Mouse (Mus musculus): ENCODE measurements around the gene Gria2. TPM values are rescaled to one million over a fixed set of nuclear protein-coding genes. Genes with fewer than 3 reads are reported as not detected.

Gria2 gene
- polyA plus RNA-seq, 1 experiment = 0.06 TPM

DNA sequence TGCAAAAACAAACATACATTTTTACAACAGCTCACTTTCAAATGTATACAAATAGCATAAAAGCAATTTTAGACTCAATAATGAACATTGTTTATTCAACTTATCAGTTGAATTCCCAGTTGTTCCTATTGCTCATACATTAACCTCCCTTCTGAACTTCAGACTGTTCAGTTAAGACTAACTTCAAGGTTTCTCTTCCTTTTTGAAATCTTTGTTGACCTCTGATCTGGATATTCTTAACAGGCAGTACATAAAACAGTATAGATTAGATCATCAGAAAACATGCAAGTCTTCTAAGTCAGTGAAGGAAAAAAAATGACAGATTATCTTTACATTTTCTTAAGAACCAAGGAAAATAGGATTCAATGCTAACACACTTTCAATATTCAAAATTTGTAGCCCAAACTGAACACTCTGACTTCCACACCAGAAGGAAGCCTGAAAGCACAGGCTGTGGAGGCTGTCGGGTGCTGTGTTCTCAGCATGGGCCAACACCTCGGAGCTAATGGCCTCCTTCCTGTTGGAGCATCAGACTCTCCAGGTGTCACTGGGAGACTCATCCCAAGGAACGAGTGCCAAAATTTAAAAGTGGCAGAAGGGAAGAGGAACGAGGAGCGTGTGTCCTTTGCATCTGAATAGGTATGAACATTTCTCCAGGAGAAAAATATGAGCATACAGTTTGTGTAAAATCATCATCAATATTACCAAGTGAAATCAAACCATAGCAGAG is 33.0 kb downstream of the Gria2 start:
- DNase-seq (ENCODE audit: low read depth in 1 of 2, low spot score in 2 of 2) = no peak
- TF ChIP-seq CTCF (IDR thresholded peaks at IDR 0.05; ENCODE audit: extremely low read depth, insufficient read depth, insufficient read length, insufficient replicate concordance) (no peak), POLR2A (IDR thresholded peaks at IDR 0.05; ENCODE audit: low read depth, low read length) (no peak)
- Histone ChIP-seq H3K4me1 (ENCODE audit: control insufficient read depth, insufficient read depth, insufficient read length) (no peaks in the 10 kb centered on the region), H3K36me3 (ENCODE audit: control insufficient read depth, insufficient read depth, low read length) (no peaks in the 10 kb centered on the region), H3K4me3 (ENCODE audit: extremely low read depth, insufficient read depth, insufficient read length) (no peak overlapping the region), H3K27ac (ENCODE audit: insufficient read depth, low read length) (no peak overlapping the region), H3K27me3 (ENCODE audit: control insufficient read depth, insufficient read depth, low read length) (no peaks in the 10 kb centered on the region)
- WGBS = 87% methylated on average over 5 of the region's 5 CpGs

DNA sequence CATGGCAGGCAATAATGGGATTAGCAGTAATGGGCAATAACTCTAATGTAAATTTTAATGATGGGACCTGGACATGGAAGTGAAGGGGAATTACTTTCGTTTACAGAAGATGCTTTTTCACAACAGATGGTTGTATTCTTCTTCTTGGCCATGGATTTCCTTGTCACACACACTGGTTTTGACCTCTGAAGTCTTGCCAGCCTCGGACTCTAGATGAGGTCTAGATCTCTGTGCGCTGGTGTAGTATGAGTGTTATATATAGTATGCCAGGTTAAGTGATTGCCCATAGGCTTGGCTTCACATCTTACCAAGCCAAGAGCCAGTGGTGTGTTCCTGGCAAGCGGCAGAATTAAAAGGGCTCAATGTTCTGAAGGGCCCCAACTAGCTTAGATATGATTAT is 43.7 kb downstream of the Gria2 start:
- no peak overlapping the region for H3K27ac ChIP-seq (ENCODE audit: insufficient read depth, low read length)
- H3K4me3 ChIP-seq (ENCODE audit: extremely low read depth, insufficient read depth, insufficient read length) = no peak overlapping the region
- WGBS = 84% methylated on average over 4 of the region's 4 CpGs
- TF ChIP-seq POLR2A (IDR thresholded peaks at IDR 0.05; ENCODE audit: low read depth, low read length) (no peak), CTCF (IDR thresholded peaks at IDR 0.05; ENCODE audit: extremely low read depth, insufficient read depth, insufficient read length, insufficient replicate concordance) (no peak)
- no peak for DNase-seq (ENCODE audit: low read depth in 1 of 2, low spot score in 2 of 2)
- H3K4me1 ChIP-seq (ENCODE audit: control insufficient read depth, insufficient read depth, insufficient read length) = no peaks in the 10 kb centered on the region
- H3K36me3 ChIP-seq (ENCODE audit: control insufficient read depth, insufficient read depth, low read length) = no peaks in the 10 kb centered on the region
- H3K27me3 ChIP-seq (ENCODE audit: control insufficient read depth, insufficient read depth, low read length) = no peaks in the 10 kb centered on the region

DNA sequence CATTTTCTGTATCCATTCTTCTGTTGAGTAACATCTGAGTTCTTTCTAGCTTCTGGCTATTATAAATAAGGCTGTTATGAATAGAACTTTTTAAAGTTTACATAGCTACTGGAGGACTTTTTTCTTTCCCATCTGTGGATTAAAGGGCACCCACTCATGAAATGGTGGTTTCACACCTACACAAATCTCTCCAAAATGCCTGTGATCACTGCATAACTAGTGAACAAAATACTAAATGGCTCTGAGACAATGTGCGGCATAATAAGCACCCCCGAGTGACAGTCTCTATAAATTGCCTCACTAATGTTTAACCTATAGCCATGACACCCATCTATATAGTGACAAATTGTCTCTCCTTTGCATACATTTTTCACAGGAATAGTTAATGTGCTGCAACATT is 44.3 kb downstream of the Gria2 start:
- H3K4me1 ChIP-seq (ENCODE audit: control insufficient read depth, insufficient read depth, insufficient read length) = no peaks in the 10 kb centered on the region
- WGBS = 89% methylated on average over 2 of the region's 2 CpGs
- no peak overlapping the region for H3K4me3 ChIP-seq (ENCODE audit: extremely low read depth, insufficient read depth, insufficient read length)
- no peaks in the 10 kb centered on the region for H3K36me3 ChIP-seq (ENCODE audit: control insufficient read depth, insufficient read depth, low read length)
- DNase-seq (ENCODE audit: low read depth in 1 of 2, low spot score in 2 of 2) = no peak
- no peaks in the 10 kb centered on the region for H3K27me3 ChIP-seq (ENCODE audit: control insufficient read depth, insufficient read depth, low read length)
- TF ChIP-seq POLR2A (IDR thresholded peaks at IDR 0.05; ENCODE audit: low read depth, low read length) = no peak
- no peak for TF ChIP-seq CTCF (IDR thresholded peaks at IDR 0.05; ENCODE audit: extremely low read depth, insufficient read depth, insufficient read length, insufficient replicate concordance)
- H3K27ac ChIP-seq (ENCODE audit: insufficient read depth, low read length) = no peak overlapping the region

DNA sequence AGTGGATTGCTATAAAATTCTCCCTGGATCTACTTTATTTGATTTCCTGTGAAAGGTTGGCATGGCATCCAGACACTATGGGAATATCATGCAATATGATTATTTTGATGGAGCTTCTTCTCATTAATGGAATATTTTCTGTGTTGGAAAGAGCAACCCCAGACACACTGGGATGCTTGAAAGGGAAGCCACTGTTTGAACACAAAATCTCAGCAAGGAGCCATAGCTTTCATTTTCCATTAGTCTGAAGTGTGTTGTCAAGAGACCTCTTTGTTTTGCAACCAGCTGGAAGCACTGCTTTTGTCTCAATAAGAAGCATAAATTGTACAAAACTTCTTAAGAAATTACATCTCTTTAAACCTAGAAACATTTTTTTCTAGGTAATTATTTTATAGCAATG is 51.8 kb downstream of the Gria2 start:
- Histone ChIP-seq H3K27me3 (ENCODE audit: control insufficient read depth, insufficient read depth, low read length) (no peaks in the 10 kb centered on the region), H3K4me3 (ENCODE audit: extremely low read depth, insufficient read depth, insufficient read length) (no peak overlapping the region), H3K36me3 (ENCODE audit: control insufficient read depth, insufficient read depth, low read length) (no peaks in the 10 kb centered on the region), H3K27ac (ENCODE audit: insufficient read depth, low read length) (no peak overlapping the region), H3K4me1 (ENCODE audit: control insufficient read depth, insufficient read depth, insufficient read length) (no peaks in the 10 kb centered on the region)
- DNase-seq (ENCODE audit: low read depth in 1 of 2, low spot score in 2 of 2) = no peak
- TF ChIP-seq CTCF (IDR thresholded peaks at IDR 0.05; ENCODE audit: extremely low read depth, insufficient read depth, insufficient read length, insufficient replicate concordance) = no peak
- no peak for TF ChIP-seq POLR2A (IDR thresholded peaks at IDR 0.05; ENCODE audit: low read depth, low read length)

DNA sequence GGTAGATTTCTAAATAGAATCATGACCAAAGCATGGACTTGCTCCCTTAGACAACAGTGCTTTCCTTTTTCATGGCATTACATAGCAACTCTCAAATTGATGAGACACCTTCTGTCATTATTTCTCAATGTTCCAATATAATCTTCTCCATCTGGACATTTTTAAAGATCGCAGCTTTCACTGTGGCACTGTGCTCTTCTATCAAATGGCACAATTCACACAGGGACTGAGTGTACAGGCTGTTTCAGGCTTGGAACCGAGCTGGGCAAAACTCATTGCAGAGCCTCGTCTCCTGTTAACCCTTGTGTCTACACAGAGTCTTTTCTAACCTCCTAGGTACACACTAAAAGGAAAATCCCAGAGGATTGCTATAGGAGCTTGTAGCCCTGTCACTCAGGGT is 77.4 kb downstream of the Gria2 start:
- Histone ChIP-seq H3K27me3 (ENCODE audit: control insufficient read depth, insufficient read depth, low read length) (no peaks in the 10 kb centered on the region), H3K27ac (ENCODE audit: insufficient read depth, low read length) (no peak overlapping the region), H3K36me3 (ENCODE audit: control insufficient read depth, insufficient read depth, low read length) (no peaks in the 10 kb centered on the region), H3K4me1 (ENCODE audit: control insufficient read depth, insufficient read depth, insufficient read length) (no peaks in the 10 kb centered on the region), H3K4me3 (ENCODE audit: extremely low read depth, insufficient read depth, insufficient read length) (no peak overlapping the region)
- no peak for DNase-seq (ENCODE audit: low read depth in 1 of 2, low spot score in 2 of 2)
- TF ChIP-seq POLR2A (IDR thresholded peaks at IDR 0.05; ENCODE audit: low read depth, low read length) (no peak), CTCF (IDR thresholded peaks at IDR 0.05; ENCODE audit: extremely low read depth, insufficient read depth, insufficient read length, insufficient replicate concordance) (no peak)
- 86% methylated on average over 3 of the region's 3 CpGs for WGBS

DNA sequence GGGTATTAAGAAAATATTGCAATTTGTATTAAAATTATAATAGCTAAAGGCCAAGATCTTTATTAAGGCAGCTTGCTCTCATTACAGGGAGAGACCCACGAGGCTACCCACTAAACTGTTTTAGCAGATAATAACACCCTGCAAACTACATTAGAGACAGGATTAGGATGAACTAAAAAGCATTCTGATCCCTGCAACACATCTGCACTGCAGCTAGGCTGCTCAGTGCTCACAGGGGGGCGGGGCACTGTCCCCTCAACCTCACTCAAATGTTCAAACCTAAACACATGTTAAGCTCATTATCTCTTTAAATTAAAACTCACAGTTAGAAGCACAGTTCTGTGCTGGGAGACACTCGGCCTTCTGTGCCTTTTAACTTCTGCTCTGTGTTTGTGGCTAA is 89.5 kb downstream of the Gria2 start:
- no peak for DNase-seq (ENCODE audit: low read depth in 1 of 2, low spot score in 2 of 2)
- Histone ChIP-seq H3K27ac (ENCODE audit: insufficient read depth, low read length) (no peak overlapping the region), H3K36me3 (ENCODE audit: control insufficient read depth, insufficient read depth, low read length) (no peaks in the 10 kb centered on the region), H3K27me3 (ENCODE audit: control insufficient read depth, insufficient read depth, low read length) (no peaks in the 10 kb centered on the region), H3K4me3 (ENCODE audit: extremely low read depth, insufficient read depth, insufficient read length) (no peak overlapping the region), H3K4me1 (ENCODE audit: control insufficient read depth, insufficient read depth, insufficient read length) (no peaks in the 10 kb centered on the region)
- TF ChIP-seq POLR2A (IDR thresholded peaks at IDR 0.05; ENCODE audit: low read depth, low read length) (no peak), CTCF (IDR thresholded peaks at IDR 0.05; ENCODE audit: extremely low read depth, insufficient read depth, insufficient read length, insufficient replicate concordance) (no peak)
- WGBS = 73% methylated on average over 3 of the region's 3 CpGs

DNA sequence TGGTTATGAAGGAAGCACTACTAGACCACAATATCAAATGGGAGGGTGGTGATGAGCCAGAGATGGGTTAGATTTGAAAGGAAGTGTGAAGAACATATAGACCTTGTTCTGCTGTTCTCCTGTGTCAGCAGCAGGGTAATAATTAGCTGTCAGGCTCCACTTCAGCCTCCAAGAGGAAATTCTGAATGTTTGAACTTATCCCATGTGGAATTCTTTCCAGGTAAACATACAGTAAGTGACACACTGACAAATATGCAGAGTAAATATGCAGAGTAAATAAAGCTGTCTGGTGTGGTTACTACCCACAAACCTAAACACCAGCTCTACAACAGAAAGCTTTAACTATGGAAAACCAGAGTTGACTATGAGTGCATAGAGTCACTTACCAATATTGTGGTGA is 93.6 kb downstream of the Gria2 start:
- no peak overlapping the region for H3K4me3 ChIP-seq (ENCODE audit: extremely low read depth, insufficient read depth, insufficient read length)
- TF ChIP-seq POLR2A (IDR thresholded peaks at IDR 0.05; ENCODE audit: low read depth, low read length) (no peak), CTCF (IDR thresholded peaks at IDR 0.05; ENCODE audit: extremely low read depth, insufficient read depth, insufficient read length, insufficient replicate concordance) (no peak)
- no peak for DNase-seq (ENCODE audit: low read depth in 1 of 2, low spot score in 2 of 2)
- no peaks in the 10 kb centered on the region for H3K36me3 ChIP-seq (ENCODE audit: control insufficient read depth, insufficient read depth, low read length)
- no peak overlapping the region for H3K27ac ChIP-seq (ENCODE audit: insufficient read depth, low read length)
- no peaks in the 10 kb centered on the region for H3K27me3 ChIP-seq (ENCODE audit: control insufficient read depth, insufficient read depth, low read length)
- H3K4me1 ChIP-seq (ENCODE audit: control insufficient read depth, insufficient read depth, insufficient read length) = no peaks in the 10 kb centered on the region
